Mouse (Mus musculus): ENCODE measurements around the gene Sbk2. TPM values are rescaled to one million over a fixed set of nuclear protein-coding genes. Genes with fewer than 3 reads are reported as not detected.

Gene Sbk2
- polyA plus RNA-seq, 1 experiment, result not detected

- H3K4me1 ChIP-seq (ENCODE audit: control insufficient read depth), result no peaks in the 10 kb centered on the region
- H3K9me3 ChIP-seq (ENCODE audit: control insufficient read depth, low read length), result peaks cover 18% of the 10 kb centered on the region
- no peak for TF ChIP-seq TAL1 (IDR thresholded peaks at IDR 0.05; ENCODE audit: low read length)
- no peak overlapping the region for H3K4me3 ChIP-seq (replicated peaks)
- peaks cover 5% of the 10 kb centered on the region; the same call in 1 of the 2 replicates for H3K36me3 ChIP-seq (ENCODE audit: control insufficient read depth)
- H3K27me3 ChIP-seq (ENCODE audit: control insufficient read depth), result peaks cover 46% of the 10 kb centered on the region
Measured at GRCm38 (mm10) chr7:4993999-4994788, 30.0 kb upstream of the Sbk2 start.

GRCm38 (mm10) chr7:4993347-4993998, 29.3 kb upstream of the Sbk2 start:
- H3K36me3 ChIP-seq (ENCODE audit: control insufficient read depth), result peaks cover 5% of the 10 kb centered on the region; the same call in 1 of the 2 replicates
- TF ChIP-seq TAL1 (IDR thresholded peaks at IDR 0.05; ENCODE audit: low read length) (no peak), GATA1 (IDR thresholded peaks at IDR 0.05; ENCODE audit: low read length) (no peak)
- peaks cover 18% of the 10 kb centered on the region for H3K9me3 ChIP-seq (ENCODE audit: control insufficient read depth, low read length)
- H3K4me3 ChIP-seq (replicated peaks), result no peak overlapping the region
- H3K27me3 ChIP-seq (ENCODE audit: control insufficient read depth), result peaks cover 46% of the 10 kb centered on the region
- no peaks in the 10 kb centered on the region for H3K4me1 ChIP-seq (ENCODE audit: control insufficient read depth)

GRCm38 (mm10) chr7:4988250-4988649, 24.0 kb upstream of the Sbk2 start:
- no peaks in the 10 kb centered on the region for H3K4me1 ChIP-seq (ENCODE audit: control insufficient read depth)
- H3K9me3 ChIP-seq (ENCODE audit: control insufficient read depth, low read length), result peaks cover 4% of the 10 kb centered on the region
- peaks cover 9% of the 10 kb centered on the region for H3K27me3 ChIP-seq (ENCODE audit: control insufficient read depth)
- no peak overlapping the region for H3K4me3 ChIP-seq (replicated peaks)
- TF ChIP-seq TAL1 (IDR thresholded peaks at IDR 0.05; ENCODE audit: low read length) (no peak), GATA1 (IDR thresholded peaks at IDR 0.05; ENCODE audit: low read length) (no peak)
- H3K36me3 ChIP-seq (ENCODE audit: control insufficient read depth), result peaks cover under 1% of the 10 kb centered on the region; the same call in 1 of the 2 replicates

- TF ChIP-seq GATA1 (IDR thresholded peaks at IDR 0.05; ENCODE audit: low read length) (no peak), TAL1 (IDR thresholded peaks at IDR 0.05; ENCODE audit: low read length) (no peak)
- H3K4me3 ChIP-seq (replicated peaks), result no peak overlapping the region
- peaks cover 3% of the 10 kb centered on the region for H3K27me3 ChIP-seq (ENCODE audit: control insufficient read depth)
- peaks cover 3% of the 10 kb centered on the region; the same call in 1 of the 2 replicates for H3K9me3 ChIP-seq (ENCODE audit: control insufficient read depth, low read length)
- no peaks in the 10 kb centered on the region for H3K36me3 ChIP-seq (ENCODE audit: control insufficient read depth)
- no peaks in the 10 kb centered on the region for H3K4me1 ChIP-seq (ENCODE audit: control insufficient read depth)
Measured at GRCm38 (mm10) chr7:4976832-4977231, 12.6 kb upstream of the Sbk2 start.

- Histone ChIP-seq H3K4me3 (replicated peaks) (no peak overlapping the region), H3K9me3 (ENCODE audit: control insufficient read depth, low read length) (peaks cover 3% of the 10 kb centered on the region; the same call in 1 of the 2 replicates), H3K27me3 (ENCODE audit: control insufficient read depth) (peaks cover 3% of the 10 kb centered on the region), H3K4me1 (ENCODE audit: control insufficient read depth) (no peaks in the 10 kb centered on the region), H3K36me3 (ENCODE audit: control insufficient read depth) (no peaks in the 10 kb centered on the region)
- TF ChIP-seq GATA1 (IDR thresholded peaks at IDR 0.05; ENCODE audit: low read length), result no peak
- no peak for TF ChIP-seq TAL1 (IDR thresholded peaks at IDR 0.05; ENCODE audit: low read length)
Measured at GRCm38 (mm10) chr7:4975455-4975854, 11.2 kb upstream of the Sbk2 start.

GRCm38 (mm10) chr7:4972321-4973047, 8.3 kb upstream of the Sbk2 start:
- Histone ChIP-seq H3K36me3 (ENCODE audit: control insufficient read depth) (no peaks in the 10 kb centered on the region), H3K4me3 (replicated peaks) (no peak overlapping the region), H3K9me3 (ENCODE audit: control insufficient read depth, low read length) (peaks cover 3% of the 10 kb centered on the region; the same call in 1 of the 2 replicates), H3K27me3 (ENCODE audit: control insufficient read depth) (peaks cover 3% of the 10 kb centered on the region), H3K4me1 (ENCODE audit: control insufficient read depth) (no peaks in the 10 kb centered on the region)
- TF ChIP-seq TAL1 (IDR thresholded peaks at IDR 0.05; ENCODE audit: low read length), result no peak
- TF ChIP-seq GATA1 (IDR thresholded peaks at IDR 0.05; ENCODE audit: low read length), result no peak

- H3K4me1 ChIP-seq (ENCODE audit: control insufficient read depth), result no peaks in the 10 kb centered on the region
- H3K9me3 ChIP-seq (ENCODE audit: control insufficient read depth, low read length), result peaks cover under 1% of the 10 kb centered on the region; the same call in 1 of the 2 replicates
- no peak overlapping the region for H3K4me3 ChIP-seq (replicated peaks)
- H3K27me3 ChIP-seq (ENCODE audit: control insufficient read depth), result peaks cover 3% of the 10 kb centered on the region
- TF ChIP-seq TAL1 (IDR thresholded peaks at IDR 0.05; ENCODE audit: low read length) (no peak), GATA1 (IDR thresholded peaks at IDR 0.05; ENCODE audit: low read length) (no peak)
- no peaks in the 10 kb centered on the region for H3K36me3 ChIP-seq (ENCODE audit: control insufficient read depth)
Measured at GRCm38 (mm10) chr7:4971710-4972109, 7.5 kb upstream of the Sbk2 start.

- Histone ChIP-seq H3K36me3 (ENCODE audit: control insufficient read depth) (no peaks in the 10 kb centered on the region), H3K9me3 (ENCODE audit: control insufficient read depth, low read length) (no peaks in the 10 kb centered on the region), H3K4me3 (replicated peaks) (no peak within 1 kb of the TSS), H3K27me3 (ENCODE audit: control insufficient read depth) (peaks cover 3% of the 10 kb centered on the region), H3K4me1 (ENCODE audit: control insufficient read depth) (no peaks in the 10 kb centered on the region)
- no peak for TF ChIP-seq TAL1 (IDR thresholded peaks at IDR 0.05; ENCODE audit: low read length)
- no peak for TF ChIP-seq GATA1 (IDR thresholded peaks at IDR 0.05; ENCODE audit: low read length)
Measured at GRCm38 (mm10) chr7:4971068-4971467, 6.9 kb upstream of the Sbk2 start, which contains the start of gene Sbk3. TSS of gene Sbk3 (minus strand) at chr7:4971168.

- no peaks in the 10 kb centered on the region for H3K36me3 ChIP-seq (ENCODE audit: control insufficient read depth)
- H3K4me3 ChIP-seq (replicated peaks), result no peak overlapping the region
- H3K27me3 ChIP-seq (ENCODE audit: control insufficient read depth), result no peaks in the 10 kb centered on the region
- H3K4me1 ChIP-seq (ENCODE audit: control insufficient read depth), result peaks cover 3% of the 10 kb centered on the region
- TF ChIP-seq GATA1 (IDR thresholded peaks at IDR 0.05; ENCODE audit: low read length), result no peak
- TF ChIP-seq TAL1 (IDR thresholded peaks at IDR 0.05; ENCODE audit: low read length), result no peak
- H3K9me3 ChIP-seq (ENCODE audit: control insufficient read depth, low read length), result no peaks in the 10 kb centered on the region
Measured at GRCm38 (mm10) chr7:4964988-4965387, 782 bp upstream of the Sbk2 start.

Data from erythroblast, embryonic 14.5 days (primary cell).